Mouse (Mus musculus) central nervous system, embryonic 18 days (tissue): Measurements from ENCODE around the gene Ccnc. TPM values are rescaled to one million over a fixed set of nuclear protein-coding genes. Genes with fewer than 3 reads are reported as not detected.

Source experiments
- polyA plus RNA-seq: library from polyadenylated mRNA; depleted of rRNA; stranded (reverse); fragments of >200 nt; gene quantifications from 2 replicates; pipeline ENCODE4 v1.2.3, GENCODE M21; 2012; rRNA removed

The Ccnc gene
- polyA plus RNA-seq: 33.5 and 36.2 TPM in 2 replicates

GRCm38 (mm10) chr4:21727615-21728165, at the start of gene Ccnc:
Ccnc (plus strand) TSS chr4:21727701.

GRCm38 (mm10) chr4:21685595-21686091, 41.9 kb upstream of the Ccnc start, which contains the start of gene Prdm13:
Prdm13 (minus strand) TSS chr4:21685963.

GRCm38 (mm10) chr4:21766863-21767304, 39.4 kb downstream of the Ccnc start, which contains the start of the genes Usp45 and Tstd3:
Usp45 (plus strand) TSS chr4:21767156.
Tstd3 (minus strand) TSS chr4:21767212.

Other genes starting within 250 kb of the Ccnc start
- 0.54 and 0.74 TPM in 2 replicates for gene Prdm13, start 41.7 kb upstream of the Ccnc start, polyA plus RNA-seq
- gene Usp45, start 39.5 kb downstream of the Ccnc start, polyA plus RNA-seq: 10.7 and 11.5 TPM in 2 replicates
- gene Tstd3, start 39.5 kb downstream of the Ccnc start, polyA plus RNA-seq: 10.9 and 12.4 TPM in 2 replicates
- 224 and 233 TPM in 2 replicates for gene Pnisr, start 119.9 kb downstream of the Ccnc start, polyA plus RNA-seq
- gene Coq3, start 152.0 kb downstream of the Ccnc start, polyA plus RNA-seq: 9.8 and 10.3 TPM in 2 replicates
- 36.9 and 39.5 TPM in 2 replicates for gene Faxc, start 203.6 kb downstream of the Ccnc start, polyA plus RNA-seq